Mouse (Mus musculus) frontal cortex, postnatal 14 days (tissue): ENCODE results near the gene Nfatc2.

ENCODE experiments used
- DNase-seq, 2 experiments: peaks; one replicate each; pipeline ENCODE4 v3.0.0; 2022; ENCODE audit warnings: low spot score in 2 of 2

Nfatc2 gene

DNA sequence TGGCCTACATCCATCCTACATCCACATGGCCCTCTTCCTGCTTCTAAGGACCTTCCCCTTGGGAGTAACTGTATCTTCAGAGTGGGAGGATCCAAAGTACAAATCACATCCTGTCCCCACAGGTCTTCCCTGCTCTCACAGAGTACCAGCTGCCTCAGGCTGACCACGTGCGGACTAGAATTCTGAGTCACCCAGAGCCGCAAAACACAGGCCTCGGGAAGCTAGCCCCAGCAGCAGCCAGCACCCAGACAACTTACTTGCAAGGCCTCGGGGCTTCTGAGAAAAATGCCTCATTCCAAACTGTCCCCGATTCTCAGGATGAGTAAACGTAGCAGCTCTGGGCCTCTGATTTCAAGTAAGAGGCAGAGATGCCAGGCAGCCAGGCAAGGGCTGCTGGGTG, 109.7 kb downstream of the Nfatc2 start:
- no peak for DNase-seq

DNA sequence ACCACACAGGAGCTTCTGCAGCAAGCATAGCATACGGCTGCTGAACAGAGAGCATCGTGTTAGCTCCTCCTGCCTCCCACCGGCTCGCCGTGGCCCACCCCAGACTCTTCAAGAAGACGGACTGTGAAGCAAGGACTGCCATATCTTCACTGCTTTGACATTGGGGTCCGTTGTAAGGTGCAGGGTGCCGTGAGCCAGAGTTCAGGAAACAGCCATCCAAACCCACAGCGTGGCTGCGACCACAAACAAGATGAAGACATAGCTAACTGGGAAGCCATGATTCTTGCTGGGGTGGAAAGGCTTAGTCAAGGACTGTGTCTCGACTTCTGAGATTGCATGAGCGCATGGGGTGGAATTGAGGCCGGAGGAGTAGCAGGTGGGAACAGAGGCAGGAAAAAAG, 111.5 kb downstream of the Nfatc2 start:
- no peak for DNase-seq

DNA sequence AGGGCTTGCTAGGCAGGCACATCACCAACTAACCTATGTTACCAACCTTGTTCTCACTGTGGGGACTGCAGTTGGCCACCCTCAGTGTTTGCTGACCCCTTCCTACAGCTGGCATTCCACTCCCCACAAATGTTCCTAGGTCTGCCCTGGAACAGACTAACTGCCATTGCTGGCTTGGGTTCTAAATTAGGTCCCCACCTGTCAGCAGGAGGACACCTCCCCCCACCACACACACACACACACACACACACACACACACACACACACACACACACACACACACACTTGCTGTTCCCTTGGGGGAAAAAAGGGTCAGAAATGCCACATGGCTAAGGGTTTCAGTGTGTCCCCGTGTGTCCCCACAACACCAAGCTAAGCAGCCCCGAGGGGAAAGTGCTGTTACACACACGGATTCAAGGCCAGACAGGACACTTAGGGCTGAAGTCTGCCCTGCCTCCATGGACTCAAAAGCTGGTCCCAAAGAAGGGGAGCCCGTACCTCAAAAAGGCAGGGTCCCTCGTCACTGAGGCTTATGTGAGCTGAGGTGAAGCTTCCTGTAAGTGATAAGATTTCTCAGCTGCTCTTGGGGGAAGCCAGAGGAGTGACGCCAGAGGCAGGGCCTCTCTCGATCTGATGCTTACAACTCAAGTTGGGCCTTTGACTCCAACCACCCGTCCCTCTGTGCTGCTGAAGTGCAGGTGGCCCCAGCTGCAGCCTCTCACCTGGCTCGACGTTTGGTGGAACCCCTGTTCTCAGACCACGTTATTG, 113.1 kb downstream of the Nfatc2 start:
- DNase-seq, result no peak

DNA sequence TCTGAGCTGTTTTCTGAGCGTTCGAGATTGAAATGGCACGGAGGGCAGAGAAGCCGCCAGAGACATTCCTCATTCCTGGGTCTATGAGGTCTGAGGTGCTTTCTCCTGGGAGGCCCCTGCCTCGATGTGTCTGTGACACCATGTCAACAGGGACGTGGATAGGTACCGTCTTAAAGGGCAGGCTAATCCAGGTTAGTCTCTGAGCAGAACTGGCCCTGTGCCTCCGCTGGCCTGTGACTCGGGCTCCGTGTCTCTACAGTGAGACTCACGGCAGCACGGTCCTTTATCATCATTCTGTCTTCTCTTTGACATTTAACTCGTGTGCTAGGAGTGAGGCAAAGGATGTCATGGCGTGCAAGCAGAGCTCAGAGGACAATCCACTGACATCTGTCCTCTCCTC, 120.3 kb downstream of the Nfatc2 start:
- no peak for DNase-seq

DNA sequence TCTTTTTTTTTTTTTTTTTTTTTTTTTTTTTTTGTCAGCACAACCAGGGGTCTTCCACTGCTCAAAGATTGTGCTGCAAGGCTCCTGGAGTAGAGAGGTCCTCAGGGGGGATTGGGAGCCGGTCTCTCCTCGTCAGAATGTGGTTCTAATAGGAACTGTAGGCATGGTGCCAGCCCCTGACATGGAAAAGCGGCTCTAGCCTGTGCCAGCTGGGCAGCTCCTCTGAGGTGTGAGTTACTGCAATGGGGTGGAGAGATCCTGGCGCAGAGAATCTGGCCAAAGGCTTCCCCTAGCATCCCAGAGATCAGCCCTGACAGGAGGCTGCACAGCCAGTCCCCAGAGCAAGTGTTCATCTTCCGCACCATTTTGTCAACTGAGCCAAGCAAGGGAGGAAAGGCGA, 120.8 kb downstream of the Nfatc2 start:
- DNase-seq, result no peak

DNA sequence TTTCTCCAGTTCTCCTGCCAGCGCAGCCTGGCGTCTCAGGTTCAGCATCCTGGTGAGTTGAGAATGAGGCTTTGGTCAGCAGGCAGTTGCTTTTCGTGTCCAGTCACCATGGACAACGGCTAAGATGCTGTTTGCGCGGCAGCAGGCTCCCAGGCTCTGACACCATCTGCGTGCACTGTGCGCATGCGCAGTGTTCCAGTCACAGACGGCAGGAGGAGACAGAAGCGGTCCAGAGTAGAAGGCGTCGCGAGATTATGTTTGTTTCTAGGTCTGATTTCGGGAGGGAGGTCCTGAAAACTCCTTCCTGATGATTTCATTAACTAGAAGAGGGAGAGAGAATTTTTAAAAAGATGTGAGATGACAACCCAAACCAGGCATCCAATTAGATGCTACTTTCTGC, 121.5 kb downstream of the Nfatc2 start:
- peak; percentile 61 to 66 for DNase-seq

DNA sequence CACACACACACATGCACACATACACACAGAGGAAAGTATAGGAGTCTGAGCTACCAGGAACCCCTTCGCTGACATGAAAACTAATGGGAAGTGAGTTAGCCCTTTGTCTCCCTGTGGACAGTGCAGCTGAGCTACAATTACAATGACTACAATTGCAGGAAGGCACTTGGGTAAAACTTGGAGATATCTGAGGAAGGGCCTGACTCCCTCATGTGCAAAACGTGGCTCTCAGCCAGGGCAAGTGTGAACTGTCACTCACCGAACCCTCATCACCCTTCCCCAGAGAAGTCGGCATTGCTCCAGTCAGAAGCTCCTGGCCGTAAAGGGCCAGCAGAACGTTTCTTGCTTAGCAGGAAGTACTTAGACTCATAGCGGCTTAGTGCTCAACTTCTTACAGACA, 123.0 kb downstream of the Nfatc2 start:
- no peak for DNase-seq

DNA sequence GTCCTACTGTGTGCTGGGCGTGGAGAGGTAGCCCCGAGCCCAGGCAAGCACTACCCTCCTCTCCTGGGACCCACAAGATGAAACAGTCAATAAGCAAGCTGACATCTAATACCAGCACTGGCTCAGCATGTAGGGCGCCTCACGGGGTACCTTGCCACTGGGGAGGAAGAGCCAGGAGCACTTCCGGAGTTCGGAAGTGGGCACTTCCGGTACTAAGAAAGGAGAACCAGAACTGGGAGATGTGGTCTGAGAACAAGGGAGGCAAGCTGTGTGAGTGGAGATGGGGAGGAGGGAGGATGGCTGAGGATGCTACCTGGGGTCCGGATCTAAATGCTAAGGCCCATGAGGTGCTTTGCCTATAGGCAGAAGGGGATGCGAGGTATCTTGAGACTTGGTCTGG, 128.0 kb downstream of the Nfatc2 start:
- DNase-seq, result no peak

DNA sequence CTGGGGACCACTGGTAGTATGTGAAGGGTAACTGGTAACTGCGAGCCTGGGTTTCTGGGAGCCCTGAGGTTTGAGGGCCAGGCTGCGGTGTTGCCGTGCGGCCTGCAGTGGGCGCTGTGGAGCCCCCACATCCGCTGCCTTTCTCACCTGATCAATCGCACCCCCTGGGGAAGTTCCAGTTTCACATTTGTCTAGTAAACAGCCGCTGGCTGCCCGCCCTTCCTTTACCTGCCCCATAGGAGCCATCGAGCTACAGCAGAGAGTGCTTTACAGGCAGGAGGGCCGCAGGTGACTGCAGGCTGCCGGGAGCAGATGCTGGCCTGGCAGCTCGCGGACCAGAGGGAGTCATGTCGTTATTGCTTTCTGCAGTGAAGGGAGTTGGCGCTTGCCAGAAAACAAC, 128.6 kb downstream of the Nfatc2 start:
- DNase-seq, result peak; percentile 38 to 48

DNA sequence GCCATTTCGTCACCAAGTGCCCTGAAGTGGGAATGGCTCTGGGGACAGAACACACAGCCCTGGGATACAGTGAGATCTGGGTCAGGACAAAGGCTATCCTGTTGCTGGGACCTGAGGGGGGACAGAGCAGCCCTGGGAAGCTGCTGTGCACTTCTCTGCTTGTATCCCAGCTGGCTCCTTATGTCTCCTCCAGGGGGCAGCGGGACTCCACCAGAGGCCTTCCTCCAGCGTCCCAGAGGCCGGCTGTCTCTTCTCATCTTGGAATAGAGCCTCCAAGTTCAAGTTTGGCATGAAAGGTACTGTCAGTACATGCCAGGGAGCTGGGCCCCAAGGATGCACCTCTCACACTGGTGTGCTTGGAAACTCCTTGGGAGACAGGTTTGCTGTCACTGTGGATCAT, 132.4 kb downstream of the Nfatc2 start:
- DNase-seq, result peak; percentile 55 to 67

DNA sequence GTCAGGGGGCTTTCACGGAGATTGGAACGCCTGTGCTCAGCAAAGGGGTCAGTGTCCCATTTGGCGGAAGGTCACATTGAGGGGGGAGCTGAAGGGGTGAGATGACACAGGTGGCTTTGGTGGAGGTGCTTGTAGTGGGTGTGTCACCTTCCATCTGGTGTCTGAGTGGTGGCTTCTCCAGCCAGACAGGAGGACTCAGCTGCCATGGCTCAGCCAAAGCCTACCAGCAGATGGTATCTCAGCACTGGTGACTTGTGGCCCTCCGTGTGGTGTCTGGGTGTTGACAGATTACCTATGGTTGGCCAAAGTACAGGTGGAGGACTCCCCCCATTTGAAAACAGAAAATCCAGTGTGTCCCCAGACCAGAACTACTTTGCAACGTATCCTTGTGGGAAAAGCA, 134.3 kb downstream of the Nfatc2 start:
- DNase-seq, result no peak

DNA sequence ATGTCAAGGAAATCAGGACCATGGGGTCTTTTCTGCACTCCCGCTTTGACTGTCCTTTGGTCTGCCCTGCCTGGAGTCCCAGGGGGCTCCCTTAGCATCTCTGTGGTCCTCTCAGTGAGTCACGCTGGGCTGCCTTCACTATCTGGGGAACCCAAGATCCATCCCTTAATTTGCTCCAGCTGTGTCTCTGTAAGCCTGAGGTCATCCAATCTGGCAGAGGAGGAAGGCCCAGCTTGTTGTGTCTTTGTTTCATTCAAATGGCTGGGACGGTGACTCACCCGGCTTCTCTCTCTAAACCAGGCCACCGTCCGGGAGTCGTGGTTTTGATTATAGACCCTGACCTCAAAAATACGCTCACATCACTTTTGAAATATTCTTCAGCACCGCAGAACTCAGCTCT, 135.4 kb downstream of the Nfatc2 start:
- no peak for DNase-seq

DNA sequence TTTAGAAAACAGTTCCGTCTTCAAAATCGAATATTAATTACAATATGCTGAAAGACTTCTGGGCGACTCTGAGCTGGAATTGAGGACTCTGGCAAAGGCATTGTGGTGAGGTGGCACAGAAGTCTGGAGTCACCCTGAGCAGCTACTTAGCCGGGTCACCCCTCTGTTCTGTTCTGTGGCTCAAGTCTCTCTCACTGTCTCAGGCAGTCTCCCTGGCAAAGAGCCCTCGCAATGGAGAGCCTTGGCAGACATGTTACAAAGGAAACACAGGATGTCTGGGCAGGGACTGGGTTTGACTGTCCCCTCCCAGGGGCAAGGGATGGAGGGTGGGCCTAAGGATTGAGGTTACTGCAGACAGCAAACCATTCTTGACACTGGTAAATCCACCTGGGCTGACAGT, 135.8 kb downstream of the Nfatc2 start:
- DNase-seq, result no peak

DNA sequence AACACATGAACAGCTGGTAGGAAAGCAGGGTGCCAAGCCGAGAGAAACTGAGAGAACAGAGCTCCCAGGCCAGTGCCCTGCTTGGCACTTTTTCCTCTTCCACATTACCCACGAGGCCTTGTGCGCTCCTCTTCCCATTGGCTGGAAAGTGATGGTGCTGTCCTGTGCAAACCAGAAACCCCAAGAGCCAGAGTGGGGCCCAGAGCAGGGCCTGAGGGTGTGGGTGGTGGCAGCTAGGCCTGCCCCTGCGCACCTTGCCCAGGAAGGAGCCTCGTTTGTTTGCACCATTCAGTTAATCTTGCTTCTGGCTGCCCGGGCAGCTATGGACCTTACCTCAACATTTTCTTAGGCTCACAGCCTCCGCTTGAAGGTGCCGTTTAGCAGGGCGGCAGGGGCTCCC, 139.6 kb downstream of the Nfatc2 start:
- DNase-seq, result no peak

DNA sequence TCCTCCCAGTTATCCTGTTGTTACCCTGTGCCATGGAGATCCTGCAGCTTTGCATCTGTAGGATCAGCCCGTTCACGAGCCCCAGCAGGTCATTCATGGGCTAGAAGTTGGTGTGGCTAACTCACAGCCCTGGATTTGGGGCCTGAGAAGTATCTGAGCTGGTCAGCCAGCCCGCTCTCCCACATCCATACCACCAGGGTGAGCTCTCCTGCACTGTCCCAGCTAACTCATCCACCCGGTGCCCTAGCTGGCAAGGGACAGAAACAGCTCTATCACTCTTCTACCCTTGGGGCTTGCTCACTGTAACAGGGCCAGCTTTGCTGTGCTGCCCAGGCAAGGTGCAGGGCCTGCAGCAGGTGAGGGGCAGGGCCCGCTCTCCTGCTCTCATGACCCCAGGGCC, 141.8 kb downstream of the Nfatc2 start:
- DNase-seq, result no peak

DNA sequence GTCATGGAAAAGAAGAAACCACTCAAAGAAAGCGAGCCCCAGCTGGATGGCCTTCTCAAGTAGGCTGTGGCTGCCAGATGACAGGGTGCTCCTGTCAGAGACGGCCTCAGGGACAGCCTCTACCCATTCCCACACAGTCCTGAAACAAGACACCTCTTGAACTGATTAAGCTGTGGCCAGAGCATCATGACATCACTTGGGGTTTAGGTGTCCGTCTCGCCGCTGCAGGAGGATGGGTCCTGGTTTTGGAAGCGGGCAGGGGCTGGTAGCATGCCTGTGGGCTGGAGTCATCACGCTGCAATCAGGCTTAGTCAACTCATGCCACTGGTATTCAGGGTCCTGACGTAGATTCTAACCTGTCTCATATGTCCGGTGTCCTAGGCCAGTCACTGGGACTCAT, 142.9 kb downstream of the Nfatc2 start:
- no peak for DNase-seq

DNA sequence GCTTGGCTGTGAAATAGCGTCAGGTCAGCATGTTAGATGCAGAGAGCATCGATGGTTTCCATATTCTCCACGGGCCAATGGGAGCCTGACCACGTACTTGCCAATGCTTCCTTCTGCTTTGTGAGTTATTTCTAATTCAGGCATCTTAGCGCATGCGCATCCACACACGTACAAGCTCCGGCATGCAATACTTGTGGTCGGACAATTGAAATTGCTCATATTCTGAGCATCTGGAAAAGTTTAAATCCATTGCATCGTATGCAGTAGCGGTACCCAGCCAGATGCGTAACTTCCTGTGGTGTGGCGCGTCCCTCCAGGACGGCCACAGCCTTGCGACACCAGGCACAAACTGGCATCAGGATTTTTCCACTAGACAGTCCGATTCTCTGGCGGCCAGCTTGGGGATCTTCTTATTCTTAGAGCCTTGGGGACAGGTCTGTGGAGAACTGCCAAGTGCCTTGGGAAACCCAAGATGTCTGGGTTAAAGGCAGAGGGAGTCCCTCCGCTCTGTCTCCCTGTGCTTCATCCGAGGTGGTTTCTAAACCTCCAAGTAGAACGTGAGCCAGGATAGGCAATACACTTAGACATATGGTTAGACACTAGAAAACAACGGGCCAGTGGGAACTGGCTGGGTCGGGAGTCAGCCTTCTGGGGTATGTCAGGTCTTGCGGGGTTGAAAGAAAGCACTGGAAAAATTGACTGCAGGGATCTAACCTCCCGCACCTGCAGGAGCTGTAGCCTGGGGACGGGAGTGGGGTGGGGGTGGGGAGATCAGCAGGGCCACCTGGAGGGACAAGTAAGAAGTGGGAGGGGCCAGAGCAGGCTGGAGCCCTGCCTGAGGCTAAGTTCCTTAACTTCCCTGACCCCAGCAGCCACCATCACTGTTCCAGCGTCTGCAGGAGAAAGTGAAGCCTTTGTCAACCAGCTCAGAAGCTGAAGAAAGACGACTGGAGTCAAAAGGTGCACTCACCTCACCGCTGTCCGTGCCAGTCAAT, 149.4 kb downstream of the Nfatc2 start:
- DNase-seq, result no peak

DNA sequence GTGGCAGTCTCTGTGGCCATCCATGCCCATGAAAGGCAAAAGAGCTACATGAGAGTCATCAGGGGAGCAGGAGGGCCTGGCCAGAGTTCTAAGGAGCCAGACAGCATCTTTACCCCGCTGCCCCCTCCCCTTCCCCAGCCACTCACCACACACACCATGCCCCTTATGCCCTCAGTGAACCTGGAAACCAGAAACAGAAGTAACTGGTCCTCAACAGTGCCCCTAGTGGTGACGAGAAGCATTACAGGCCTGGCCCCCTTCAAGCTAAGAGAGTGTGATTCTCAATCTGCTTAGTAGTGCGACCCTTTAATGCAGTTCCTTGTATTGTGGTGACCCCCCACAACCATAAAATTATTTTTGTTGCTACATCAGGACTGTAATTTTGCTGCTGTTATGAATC, 150.5 kb downstream of the Nfatc2 start:
- no peak for DNase-seq

DNA sequence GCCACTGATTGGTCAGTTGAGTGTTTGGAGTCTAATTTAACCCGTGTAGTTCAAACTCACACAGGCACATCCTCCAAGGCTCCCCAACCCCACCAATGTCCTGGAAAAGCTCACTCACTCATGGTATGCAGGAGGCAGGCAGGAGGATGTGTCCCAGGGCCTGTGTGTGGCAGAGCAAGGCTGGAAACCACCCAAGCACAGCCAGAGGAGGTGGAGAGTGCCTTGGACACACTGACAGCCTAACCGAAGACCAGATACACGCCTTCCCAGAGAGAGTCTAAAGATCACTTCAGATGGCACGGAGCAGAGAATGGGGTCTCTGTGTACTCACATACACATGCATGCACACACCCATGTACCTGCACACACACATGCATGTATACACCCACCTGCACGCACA, 153.4 kb downstream of the Nfatc2 start:
- no peak for DNase-seq

DNA sequence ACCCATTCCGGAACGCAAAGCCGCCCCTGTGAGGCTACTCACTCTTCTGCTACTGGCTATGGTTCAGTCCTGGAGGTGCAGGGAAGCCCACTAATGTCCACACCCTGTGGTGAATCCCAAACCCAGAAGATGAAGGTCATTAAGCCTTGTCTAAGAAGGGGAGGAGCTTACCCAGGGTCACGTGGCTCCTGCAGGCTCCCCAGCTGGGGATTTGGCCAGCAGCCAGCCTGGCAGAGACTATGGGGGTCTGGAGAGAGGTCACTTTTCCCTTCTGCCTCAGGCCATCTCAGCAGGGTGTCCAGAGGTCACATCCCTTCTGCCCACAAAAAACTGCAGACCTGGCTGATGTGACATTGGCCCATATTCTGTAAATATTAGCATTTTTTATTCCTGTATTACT, 153.9 kb downstream of the Nfatc2 start:
- no peak for DNase-seq

DNA sequence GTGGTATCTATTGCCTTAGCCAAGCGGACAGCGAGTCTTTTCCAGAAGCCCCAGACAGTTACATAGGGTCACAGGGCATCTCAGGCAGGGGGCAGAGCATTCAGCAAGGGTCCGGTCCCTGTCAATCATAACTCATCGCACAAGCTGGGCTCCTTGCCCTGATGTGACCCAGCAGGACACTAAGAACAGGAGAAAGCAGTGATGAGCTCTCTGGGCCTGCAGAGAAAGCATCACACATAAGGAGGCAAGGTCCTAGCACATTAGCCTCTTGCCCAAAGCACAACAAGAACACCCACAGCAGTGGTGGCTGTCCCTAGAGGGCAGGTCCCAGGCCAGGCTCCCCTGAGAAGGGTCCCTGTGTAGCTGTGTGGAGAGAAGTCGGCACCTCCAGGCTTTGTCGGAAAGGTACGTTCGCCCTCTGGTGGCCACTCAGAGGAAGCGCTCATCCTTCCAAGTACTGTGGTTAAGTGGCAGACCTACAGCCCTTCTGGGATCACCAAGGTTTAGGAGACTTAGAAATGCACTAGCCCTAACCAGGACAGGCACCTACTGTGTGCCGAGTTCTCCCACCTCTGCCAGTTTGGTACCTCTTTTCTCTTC, 156.1 kb downstream of the Nfatc2 start:
- DNase-seq, result no peak

DNA sequence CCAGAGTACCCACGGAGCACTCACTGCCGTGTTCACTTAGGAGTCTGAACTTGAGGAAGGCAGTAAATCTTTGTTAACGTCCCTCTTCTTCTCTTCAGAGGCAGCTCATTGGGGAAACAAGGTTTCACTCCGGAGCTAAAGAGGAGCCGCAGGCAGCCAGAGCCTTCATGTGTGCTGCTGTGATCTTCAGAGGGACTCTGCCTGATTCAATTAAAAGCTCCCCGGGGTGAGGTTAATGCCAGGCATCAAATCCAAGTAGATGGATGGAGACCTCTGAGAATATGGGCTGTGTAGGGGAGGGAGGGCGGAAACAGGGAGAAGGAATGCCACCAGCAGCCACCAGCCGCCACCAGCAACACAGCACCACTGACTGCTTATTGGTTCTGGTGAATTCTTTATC, 157.3 kb downstream of the Nfatc2 start:
- no peak for DNase-seq

DNA sequence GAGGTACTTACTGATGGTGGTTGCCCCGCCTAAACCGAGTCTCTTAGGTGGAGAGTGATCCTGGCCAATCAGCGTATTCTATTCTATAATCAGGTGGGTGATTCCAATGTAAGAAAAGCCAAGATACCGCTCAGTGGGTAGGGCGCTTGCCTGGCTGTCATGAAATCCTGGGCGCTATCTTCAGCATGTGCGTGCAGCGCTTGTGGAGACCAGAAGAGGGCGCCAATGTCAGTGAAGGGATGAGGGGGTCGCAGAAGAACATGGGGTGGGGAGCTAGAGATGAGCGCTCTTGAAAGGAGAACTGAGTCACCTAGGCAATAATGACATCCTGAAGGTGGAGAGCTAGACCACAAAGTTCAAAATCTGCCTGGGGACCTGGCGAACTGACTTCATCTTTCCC, 160.0 kb downstream of the Nfatc2 start:
- no peak for DNase-seq
